Mouse (Mus musculus): ENCODE measurements at regions not wholly inside any gene's neighbourhood (a gene's known extent, or its start where the extent isn't known, plus 50 kb on each side); places are given as distances from the start of the nearest gene placed in this dataset.
"Not testable (repeated sequence)": the region's sequence is repeated elsewhere in the genome, so short reads cannot be mapped to it uniquely, and the experiment has no call there.

GRCm38 (mm10) chr2:108062751-108063150, 772.3 kb downstream of the Kcna4 start:
- not testable (repeated sequence) for H3K27ac ChIP-seq (ENCODE audit: low read depth, low read length); H3K4me2 ChIP-seq (ENCODE audit: low read depth, low read length); H3K4me1 ChIP-seq (ENCODE audit: control insufficient read depth, insufficient read depth, low read length); ATAC-seq (ENCODE audit: low read depth); H3K36me3 ChIP-seq (ENCODE audit: control insufficient read depth, insufficient read depth, low read length); H3K9ac ChIP-seq (replicated peaks; ENCODE audit: low read depth, low read length); H3K27me3 ChIP-seq (ENCODE audit: control insufficient read depth, insufficient read depth, low read length); H3K9me3 ChIP-seq (ENCODE audit: control insufficient read depth, low read length); H3K4me3 ChIP-seq (ENCODE audit: low read depth, low read length)
- 90% methylated on average over 2 of the region's 2 CpGs for WGBS

GRCm38 (mm10) chr2:108083911-108084310, 793.5 kb downstream of the Kcna4 start:
- ATAC-seq (ENCODE audit: low read depth) = no peak
- Histone ChIP-seq H3K4me1 (ENCODE audit: control insufficient read depth, insufficient read depth, low read length) (no peaks in the 10 kb centered on the region), H3K9ac (replicated peaks; ENCODE audit: low read depth, low read length) (no peak overlapping the region), H3K36me3 (ENCODE audit: control insufficient read depth, insufficient read depth, low read length) (no peaks in the 10 kb centered on the region), H3K4me2 (ENCODE audit: low read depth, low read length) (no peak overlapping the region), H3K9me3 (ENCODE audit: control insufficient read depth, low read length) (no peaks in the 10 kb centered on the region), H3K27ac (ENCODE audit: low read depth, low read length) (no peak overlapping the region), H3K4me3 (ENCODE audit: low read depth, low read length) (no peak overlapping the region), H3K27me3 (ENCODE audit: control insufficient read depth, insufficient read depth, low read length) (no peaks in the 10 kb centered on the region)
- 76% methylated on average over 3 of the region's 3 CpGs for WGBS

DNA sequence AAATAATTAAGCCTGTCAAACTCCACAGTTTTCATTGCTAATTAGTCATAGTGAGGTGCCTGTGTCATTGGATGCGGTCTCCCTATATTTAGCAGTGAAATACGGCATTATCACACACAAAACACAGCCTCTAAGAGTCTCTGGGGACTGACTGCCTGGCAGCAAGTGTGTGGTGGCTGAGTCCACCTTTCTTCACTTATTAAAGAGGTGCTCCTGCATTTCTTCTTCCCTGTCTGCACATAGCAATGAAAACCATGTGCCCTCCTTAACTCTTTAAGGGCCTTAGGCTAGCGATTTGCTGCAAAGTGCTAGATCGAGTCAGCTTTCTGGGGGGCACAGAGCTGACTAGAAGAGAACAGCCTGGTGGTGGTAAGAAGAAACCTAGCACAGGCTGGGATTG, 799.8 kb downstream of the Kcna4 start:
- Histone ChIP-seq H3K27me3 (ENCODE audit: control insufficient read depth, insufficient read depth, low read length) (no peaks in the 10 kb centered on the region), H3K9ac (replicated peaks; ENCODE audit: low read depth, low read length) (no peak overlapping the region), H3K9me3 (ENCODE audit: control insufficient read depth, low read length) (no peaks in the 10 kb centered on the region), H3K4me2 (ENCODE audit: low read depth, low read length) (no peak overlapping the region), H3K36me3 (ENCODE audit: control insufficient read depth, insufficient read depth, low read length) (no peaks in the 10 kb centered on the region), H3K27ac (ENCODE audit: low read depth, low read length) (no peak overlapping the region), H3K4me1 (ENCODE audit: control insufficient read depth, insufficient read depth, low read length) (no peaks in the 10 kb centered on the region), H3K4me3 (ENCODE audit: low read depth, low read length) (no peak overlapping the region)
- WGBS = 71% methylated on average over 4 of the region's 4 CpGs
- ATAC-seq (ENCODE audit: low read depth) = 0 out of 2 replicates have a peak, but pooled peaks have one; percentile 24

- Histone ChIP-seq H3K27ac (ENCODE audit: low read depth, low read length) (no peak overlapping the region), H3K4me3 (ENCODE audit: low read depth, low read length) (no peak overlapping the region), H3K4me2 (ENCODE audit: low read depth, low read length) (no peak overlapping the region), H3K36me3 (ENCODE audit: control insufficient read depth, insufficient read depth, low read length) (no peaks in the 10 kb centered on the region), H3K4me1 (ENCODE audit: control insufficient read depth, insufficient read depth, low read length) (no peaks in the 10 kb centered on the region), H3K27me3 (ENCODE audit: control insufficient read depth, insufficient read depth, low read length) (no peaks in the 10 kb centered on the region), H3K9ac (replicated peaks; ENCODE audit: low read depth, low read length) (no peak overlapping the region), H3K9me3 (ENCODE audit: control insufficient read depth, low read length) (no peaks in the 10 kb centered on the region)
- 90% methylated on average over 4 of the region's 4 CpGs for WGBS
- no peak for ATAC-seq (ENCODE audit: low read depth)
These were observed 806.6 kb downstream of the Kcna4 start for GRCm38 (mm10) chr2:108097026-108097425.

- ATAC-seq (ENCODE audit: low read depth) = no peak
- H3K36me3 ChIP-seq (ENCODE audit: control insufficient read depth, insufficient read depth, low read length) = no peaks in the 10 kb centered on the region
- H3K4me2 ChIP-seq (ENCODE audit: low read depth, low read length) = no peak overlapping the region
- H3K27me3 ChIP-seq (ENCODE audit: control insufficient read depth, insufficient read depth, low read length) = no peaks in the 10 kb centered on the region
- H3K4me1 ChIP-seq (ENCODE audit: control insufficient read depth, insufficient read depth, low read length) = no peaks in the 10 kb centered on the region
- no peaks in the 10 kb centered on the region for H3K9me3 ChIP-seq (ENCODE audit: control insufficient read depth, low read length)
- no peak overlapping the region for H3K9ac ChIP-seq (replicated peaks; ENCODE audit: low read depth, low read length)
- no peak overlapping the region for H3K4me3 ChIP-seq (ENCODE audit: low read depth, low read length)
- H3K27ac ChIP-seq (ENCODE audit: low read depth, low read length) = no peak overlapping the region
These were observed 819.7 kb downstream of the Kcna4 start for GRCm38 (mm10) chr2:108110140-108110539.

DNA sequence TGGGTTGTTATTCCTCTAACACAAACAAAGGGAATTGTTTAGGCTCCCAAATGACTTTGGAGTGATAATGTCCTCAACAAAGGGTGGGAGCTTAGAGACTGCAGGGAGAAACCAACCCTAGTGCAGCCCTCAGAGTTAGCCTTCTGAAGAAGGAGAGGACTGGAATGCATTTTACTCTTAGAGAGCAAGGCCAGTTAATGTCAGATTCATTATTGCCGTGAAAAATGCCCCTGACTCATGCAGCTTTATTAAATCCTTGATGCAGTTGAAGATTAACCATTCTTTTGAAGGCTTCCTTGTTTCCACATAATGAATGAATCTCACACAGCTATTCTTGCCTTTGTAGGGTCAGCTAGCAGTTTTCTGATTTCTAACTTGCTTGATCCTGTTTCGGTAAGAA, 855.3 kb downstream of the Kcna4 start:
- no peaks in the 10 kb centered on the region for H3K9me3 ChIP-seq (ENCODE audit: control insufficient read depth, low read length)
- H3K36me3 ChIP-seq (ENCODE audit: control insufficient read depth, insufficient read depth, low read length) = no peaks in the 10 kb centered on the region
- H3K27me3 ChIP-seq (ENCODE audit: control insufficient read depth, insufficient read depth, low read length) = no peaks in the 10 kb centered on the region
- no peak overlapping the region for H3K4me3 ChIP-seq (ENCODE audit: low read depth, low read length)
- no peak for ATAC-seq (ENCODE audit: low read depth)
- WGBS = 28% methylated on average over 2 of the region's 2 CpGs
- no peak overlapping the region for H3K4me2 ChIP-seq (ENCODE audit: low read depth, low read length)
- H3K4me1 ChIP-seq (ENCODE audit: control insufficient read depth, insufficient read depth, low read length) = no peaks in the 10 kb centered on the region
- no peak overlapping the region for H3K9ac ChIP-seq (replicated peaks; ENCODE audit: low read depth, low read length)
- no peak overlapping the region for H3K27ac ChIP-seq (ENCODE audit: low read depth, low read length)

DNA sequence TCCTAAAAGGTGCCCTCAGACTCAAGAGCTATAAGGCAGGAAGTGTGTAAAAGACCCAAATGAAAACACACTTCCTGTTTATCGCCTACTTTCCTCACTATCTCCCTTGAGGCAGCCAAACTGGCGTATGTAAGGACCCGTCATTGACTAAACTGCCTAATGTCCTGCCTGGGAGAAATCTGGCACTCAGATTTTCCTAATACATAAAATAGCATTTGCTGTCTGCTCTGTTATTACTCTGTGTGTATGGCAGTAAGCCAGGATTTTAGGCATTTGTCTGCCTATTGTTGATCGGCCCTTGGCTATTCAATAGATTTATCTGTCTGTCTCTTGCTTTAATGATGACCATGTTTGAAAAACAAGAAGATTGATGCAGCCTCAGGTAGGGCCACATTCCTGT, 857.8 kb downstream of the Kcna4 start:
- Histone ChIP-seq H3K4me2 (ENCODE audit: low read depth, low read length) (no peak overlapping the region), H3K4me1 (ENCODE audit: control insufficient read depth, insufficient read depth, low read length) (no peaks in the 10 kb centered on the region), H3K27ac (ENCODE audit: low read depth, low read length) (no peak overlapping the region), H3K9ac (replicated peaks; ENCODE audit: low read depth, low read length) (no peak overlapping the region), H3K36me3 (ENCODE audit: control insufficient read depth, insufficient read depth, low read length) (no peaks in the 10 kb centered on the region), H3K9me3 (ENCODE audit: control insufficient read depth, low read length) (no peaks in the 10 kb centered on the region), H3K27me3 (ENCODE audit: control insufficient read depth, insufficient read depth, low read length) (no peaks in the 10 kb centered on the region), H3K4me3 (ENCODE audit: low read depth, low read length) (no peak overlapping the region)
- WGBS = 57% methylated on average over 4 of the region's 4 CpGs
- ATAC-seq (ENCODE audit: low read depth) = no peak

GRCm38 (mm10) chr2:108156189-108156588, 865.8 kb downstream of the Kcna4 start:
- no peaks in the 10 kb centered on the region for H3K4me1 ChIP-seq (ENCODE audit: control insufficient read depth, insufficient read depth, low read length)
- H3K9me3 ChIP-seq (ENCODE audit: control insufficient read depth, low read length) = no peaks in the 10 kb centered on the region
- H3K4me2 ChIP-seq (ENCODE audit: low read depth, low read length) = no peak overlapping the region
- no peak overlapping the region for H3K4me3 ChIP-seq (ENCODE audit: low read depth, low read length)
- H3K9ac ChIP-seq (replicated peaks; ENCODE audit: low read depth, low read length) = no peak overlapping the region
- no peaks in the 10 kb centered on the region for H3K27me3 ChIP-seq (ENCODE audit: control insufficient read depth, insufficient read depth, low read length)
- H3K27ac ChIP-seq (ENCODE audit: low read depth, low read length) = no peak overlapping the region
- no peaks in the 10 kb centered on the region for H3K36me3 ChIP-seq (ENCODE audit: control insufficient read depth, insufficient read depth, low read length)
- ATAC-seq (ENCODE audit: low read depth) = no peak

- H3K4me3 ChIP-seq (ENCODE audit: low read depth, low read length) = no peak overlapping the region
- H3K9me3 ChIP-seq (ENCODE audit: control insufficient read depth, low read length) = no peaks in the 10 kb centered on the region
- no peak for ATAC-seq (ENCODE audit: low read depth)
- H3K9ac ChIP-seq (replicated peaks; ENCODE audit: low read depth, low read length) = no peak overlapping the region
- H3K36me3 ChIP-seq (ENCODE audit: control insufficient read depth, insufficient read depth, low read length) = no peaks in the 10 kb centered on the region
- no peaks in the 10 kb centered on the region for H3K4me1 ChIP-seq (ENCODE audit: control insufficient read depth, insufficient read depth, low read length)
- WGBS = 92% methylated on average over 2 of the region's 2 CpGs
- no peak overlapping the region for H3K4me2 ChIP-seq (ENCODE audit: low read depth, low read length)
- H3K27ac ChIP-seq (ENCODE audit: low read depth, low read length) = no peak overlapping the region
- H3K27me3 ChIP-seq (ENCODE audit: control insufficient read depth, insufficient read depth, low read length) = no peaks in the 10 kb centered on the region
These were observed 867.3 kb downstream of the Kcna4 start for GRCm38 (mm10) chr2:108157731-108158130.

DNA sequence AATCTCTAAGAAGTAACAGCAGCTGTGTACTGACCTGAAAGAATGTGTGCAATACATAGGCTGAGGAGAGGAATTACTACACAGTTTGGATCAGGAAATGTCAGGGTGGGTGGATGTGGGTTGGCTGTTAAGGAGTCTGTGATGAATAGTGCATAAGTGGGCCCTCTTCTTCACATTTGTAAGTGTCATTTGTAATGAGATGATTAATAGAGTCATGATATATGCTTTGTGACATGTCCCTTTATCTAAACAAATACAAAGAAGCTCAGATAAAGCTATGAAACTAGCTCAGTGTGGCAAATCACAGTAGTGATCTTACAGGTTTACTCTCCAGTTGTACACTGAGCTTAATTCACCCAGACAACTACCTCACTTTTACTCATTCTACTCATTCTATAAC, 867.9 kb downstream of the Kcna4 start:
- Histone ChIP-seq H3K27ac (ENCODE audit: low read depth, low read length) (no peak overlapping the region), H3K9ac (replicated peaks; ENCODE audit: low read depth, low read length) (no peak overlapping the region), H3K4me1 (ENCODE audit: control insufficient read depth, insufficient read depth, low read length) (no peaks in the 10 kb centered on the region), H3K4me2 (ENCODE audit: low read depth, low read length) (no peak overlapping the region), H3K9me3 (ENCODE audit: control insufficient read depth, low read length) (no peaks in the 10 kb centered on the region), H3K36me3 (ENCODE audit: control insufficient read depth, insufficient read depth, low read length) (no peaks in the 10 kb centered on the region), H3K27me3 (ENCODE audit: control insufficient read depth, insufficient read depth, low read length) (no peaks in the 10 kb centered on the region), H3K4me3 (ENCODE audit: low read depth, low read length) (no peak overlapping the region)
- no peak for ATAC-seq (ENCODE audit: low read depth)

All from neural tube, embryonic 14.5 days (tissue).